42 mouse cellular contexts compared by ENCODE assay signal in the genomic region with DNA sequence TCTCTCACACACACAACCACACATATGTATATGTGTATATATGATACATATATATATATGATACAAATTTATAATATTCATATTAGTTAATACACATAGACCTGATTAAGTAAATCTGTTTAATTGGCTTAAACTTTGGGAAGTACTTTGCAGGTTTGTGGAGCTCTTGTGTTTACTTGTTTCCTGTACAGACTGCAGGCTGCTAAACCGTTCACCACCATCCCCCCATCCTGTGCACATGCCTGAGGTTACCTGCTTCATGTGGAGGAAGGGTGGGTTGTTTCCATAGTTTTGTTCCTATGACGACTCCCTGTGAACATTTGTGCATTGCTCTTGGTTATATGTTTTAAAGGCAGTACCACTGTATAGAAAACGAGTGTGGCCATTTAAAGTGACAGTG. TPM values are rescaled to one million over a fixed set of nuclear protein-coding genes. Genes with fewer than 3 reads are reported as not detected.
"Had no signal": no experiment of that assay in that cellular context is flagged by ENCODE, and none has a peak within 500 bp of the region (broad histone marks: within the 10 kb centered on the region; RNA-seq: fewer than 3 reads in every experiment).

No protein-coding gene starts in this region.

- H3K27ac ChIP-seq: heart, embryonic 13.5 days; heart, embryonic 15.5 days; hindbrain, embryonic 10.5 days; hindbrain, embryonic 12.5 days; hindbrain, embryonic 13.5 days; hindbrain, embryonic 14.5 days; hindbrain, embryonic 15.5 days; hindbrain, postnatal 0 days; intestine, embryonic 15.5 days; kidney, embryonic 15.5 days; kidney, postnatal 0 days; layer of hippocampus, adult 2 months had no signal

- H3K4me2 ChIP-seq: heart, embryonic 12.5 days; heart, embryonic 13.5 days; heart, embryonic 15.5 days; hindbrain, embryonic 12.5 days; hindbrain, embryonic 13.5 days; hindbrain, embryonic 14.5 days; hindbrain, embryonic 15.5 days; intestine, embryonic 15.5 days; kidney, embryonic 15.5 days had no signal

- H3K4me1 ChIP-seq: hindbrain, embryonic 12.5 days; hindbrain, embryonic 13.5 days; hindbrain, embryonic 15.5 days had no signal

- H3K4me3 ChIP-seq: heart, embryonic 12.5 days; heart, embryonic 13.5 days; heart, embryonic 15.5 days; hindbrain, embryonic 10.5 days; hindbrain, embryonic 12.5 days; hindbrain, embryonic 13.5 days; hindbrain, embryonic 15.5 days; intestine, embryonic 15.5 days; kidney, embryonic 15.5 days; layer of hippocampus, adult 2 months had no signal

- ATAC-seq: hindbrain, embryonic 16.5 days; hindbrain, postnatal 0 days; inflammation-experienced regulatory T-cells, adult 6 months; intestine, embryonic 15.5 days; intestine, embryonic 16.5 days; intestine, postnatal 0 days had no signal

- H3K36me3 ChIP-seq: heart, embryonic 13.5 days; heart, embryonic 15.5 days; hindbrain, embryonic 10.5 days; hindbrain, embryonic 12.5 days; hindbrain, embryonic 13.5 days; hindbrain, embryonic 15.5 days; intestine, embryonic 15.5 days had no signal

- H3K9ac ChIP-seq: heart, embryonic 12.5 days; heart, embryonic 13.5 days; heart, embryonic 15.5 days; hindbrain, embryonic 12.5 days; hindbrain, embryonic 13.5 days; hindbrain, embryonic 14.5 days; hindbrain, embryonic 15.5 days; intestine, embryonic 15.5 days; kidney, embryonic 15.5 days had no signal

- H3K27me3 ChIP-seq: heart, embryonic 12.5 days; heart, embryonic 13.5 days; heart, embryonic 15.5 days; hindbrain, embryonic 12.5 days; hindbrain, embryonic 13.5 days; hindbrain, embryonic 15.5 days; intestine, embryonic 15.5 days; kidney, embryonic 15.5 days had no signal

- DNase-seq: heart, postnatal 10 days; heart, postnatal 14 days; heart, postnatal 36 days; heart, postnatal 4 days; kidney, adult 11 months; kidney, adult 18-20 months; kidney, adult 2 months; kidney, adult 8-10 months; kidney, adult 9 months; kidney, postnatal 10 days; kidney, postnatal 14 days; kidney, postnatal 36 days; kidney, postnatal 4 days; layer of hippocampus, adult 9-11 months; layer of hippocampus, postnatal 36 days had no signal

- H3K9me3 ChIP-seq: heart, embryonic 12.5 days; heart, embryonic 13.5 days; heart, embryonic 15.5 days; hindbrain, embryonic 10.5 days; hindbrain, embryonic 12.5 days; hindbrain, embryonic 13.5 days; hindbrain, embryonic 15.5 days; intestine, embryonic 15.5 days; kidney, embryonic 15.5 days had no signal

RNA-seq across cellular contexts. Expression of a gene that starts 17.1 kb away (rescaled TPM):
- total RNA-seq: heart, adult 8-10 months; heart, postnatal 10 days; heart, postnatal 14 days; heart, postnatal 25 days; heart, postnatal 36 days; heart, postnatal 4 days; hematopoietic stem cell, adult 5-6 weeks; hindbrain, postnatal 0 days; layer of hippocampus, adult 18-20 months; layer of hippocampus, adult 2 months; layer of hippocampus, adult 8-10 months; layer of hippocampus, postnatal 10 days; layer of hippocampus, postnatal 14 days; layer of hippocampus, postnatal 25 days; layer of hippocampus, postnatal 36 days; left cerebral cortex, adult 18-20 months had no signal
- polyA plus RNA-seq: hindbrain, embryonic 13.5 days; hindbrain, postnatal 0 days; intestine, postnatal 0 days; kidney, adult 2 months; large intestine, adult 2 months had no signal
